Mouse (Mus musculus): Measurements from ENCODE around the gene Pan3. TPM values are rescaled to one million over a fixed set of nuclear protein-coding genes. Genes with fewer than 3 reads are reported as not detected.

The Pan3 gene
- total RNA-seq, 4 experiments from 2014 or later, result 89.6 to 122 (median 118) TPM

GRCm38 (mm10) chr5:147430936-147431839 lies 1.2 kb downstream of the Pan3 start:
- DNase-seq (ENCODE audit: low spot score in 2 of 2), result peak; percentile 60 to 68

GRCm38 (mm10) chr5:147432927-147433326 lies 3.0 kb downstream of the Pan3 start:
- no peak for DNase-seq (ENCODE audit: low spot score in 2 of 2)

- DNase-seq (ENCODE audit: low spot score in 2 of 2), result no peak
Observed at GRCm38 (mm10) chr5:147435224-147435623, 5.3 kb downstream of the Pan3 start.

DNA sequence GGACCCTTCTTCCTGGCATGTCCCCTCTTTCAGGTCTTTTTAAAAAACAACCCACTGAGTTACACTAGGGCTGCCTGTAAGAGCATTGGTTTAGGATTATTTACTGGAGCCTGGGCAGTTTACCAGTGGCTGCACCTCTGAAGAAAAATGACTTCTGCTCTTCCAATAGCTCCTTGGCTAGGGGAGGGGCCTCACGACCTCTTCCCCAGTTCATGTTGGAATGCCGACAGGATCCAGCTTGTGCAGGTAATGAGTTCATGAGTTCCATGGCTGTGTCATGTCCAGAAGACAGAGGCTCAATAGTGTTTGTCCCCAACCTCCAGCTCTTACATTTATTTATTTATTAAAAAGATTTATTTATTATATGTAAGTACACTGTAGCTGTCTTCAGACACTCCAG lies 5.8 kb downstream of the Pan3 start:
- no peak for DNase-seq (ENCODE audit: low spot score in 2 of 2)

DNA sequence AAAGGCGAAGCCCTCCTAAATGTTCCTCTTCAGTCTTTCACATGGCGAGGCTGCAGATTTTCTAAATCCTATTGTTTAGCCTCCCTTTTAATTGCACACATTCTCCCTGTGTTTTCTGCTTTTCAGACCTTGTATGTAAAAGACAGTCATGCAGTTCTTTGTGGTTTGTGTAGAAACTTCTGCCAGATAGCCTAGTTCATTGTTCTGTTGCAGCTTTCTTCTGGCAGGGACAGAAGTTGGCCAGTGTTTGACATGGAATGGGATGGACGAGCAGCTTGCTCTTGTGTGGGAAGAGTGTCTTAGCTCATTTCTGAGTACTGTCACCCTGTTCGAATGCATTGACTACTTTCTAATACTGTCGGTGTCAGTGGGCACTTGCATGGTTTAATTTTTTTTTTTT lies 6.5 kb downstream of the Pan3 start:
- DNase-seq (ENCODE audit: low spot score in 2 of 2), result no peak

- DNase-seq (ENCODE audit: low spot score in 2 of 2), result no peak
Observed at GRCm38 (mm10) chr5:147440996-147441507, 11.1 kb downstream of the Pan3 start.

DNA sequence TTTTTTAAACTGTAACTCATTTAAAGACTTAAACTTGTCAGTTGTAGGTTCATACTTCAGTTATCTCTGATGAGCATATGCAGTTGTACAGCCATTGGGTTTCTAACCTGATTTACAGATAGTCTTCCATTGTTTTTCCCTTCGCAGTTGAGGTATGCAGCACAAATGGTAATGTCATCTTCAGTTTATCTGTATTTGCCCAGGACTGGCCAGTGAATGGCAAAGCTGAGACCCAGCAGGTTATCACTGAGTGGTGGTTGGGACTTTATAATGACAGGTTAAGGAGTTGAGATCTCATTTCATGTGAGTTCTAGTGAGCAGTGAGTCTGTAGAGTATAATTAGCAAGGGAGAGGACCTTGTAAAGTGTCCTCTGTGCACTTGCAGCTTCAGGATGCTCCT lies 12.0 kb downstream of the Pan3 start:
- no peak for DNase-seq (ENCODE audit: low spot score in 2 of 2)

DNA sequence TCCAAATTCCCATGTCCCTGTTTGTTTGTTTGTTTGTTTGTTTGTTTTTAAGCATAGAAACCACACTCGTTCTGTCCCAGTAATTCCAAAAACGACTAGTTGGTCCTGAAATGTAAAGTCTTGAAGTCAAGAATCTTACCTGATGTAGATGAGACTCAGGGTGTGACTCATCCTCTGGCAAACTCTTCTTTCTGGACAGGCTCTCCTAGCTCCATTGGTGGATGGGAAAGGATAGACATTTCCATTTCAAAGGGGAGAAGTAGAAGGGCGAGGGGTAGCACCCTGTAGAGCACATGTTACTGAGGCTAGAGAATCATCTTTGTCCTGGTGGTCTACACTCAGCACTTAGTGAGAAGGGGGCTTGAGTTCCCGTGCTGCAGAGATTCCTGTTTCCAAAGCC lies 12.8 kb downstream of the Pan3 start:
- no peak for DNase-seq (ENCODE audit: low spot score in 2 of 2)

- DNase-seq (ENCODE audit: low spot score in 2 of 2), result no peak
Observed at GRCm38 (mm10) chr5:147444298-147444697, 14.3 kb downstream of the Pan3 start.

- no peak for DNase-seq (ENCODE audit: low spot score in 2 of 2)
Observed at GRCm38 (mm10) chr5:147444757-147445156, 14.8 kb downstream of the Pan3 start.

GRCm38 (mm10) chr5:147445252-147445651 lies 15.3 kb downstream of the Pan3 start:
- no peak for DNase-seq (ENCODE audit: low spot score in 2 of 2)

DNA sequence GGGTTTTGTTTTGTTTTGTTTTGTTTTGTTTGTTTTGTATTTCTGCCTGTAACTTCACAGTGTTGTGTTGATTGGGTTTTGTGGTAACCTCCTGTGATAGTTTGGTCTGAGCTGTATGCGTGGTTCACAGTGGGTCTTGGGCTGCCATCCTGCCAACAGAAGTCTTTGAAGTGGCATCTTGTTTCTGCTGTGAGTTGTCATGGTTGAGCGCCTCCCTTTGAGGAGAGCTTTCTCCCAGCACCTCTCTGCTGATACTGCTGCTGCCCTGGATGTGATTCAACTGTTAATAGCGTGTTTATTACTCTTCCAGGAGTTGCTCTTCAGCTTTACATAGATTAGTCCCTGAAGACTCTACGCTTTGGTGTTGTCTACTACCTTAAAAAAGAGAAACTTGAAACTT lies 18.6 kb downstream of the Pan3 start:
- no peak for DNase-seq (ENCODE audit: low spot score in 2 of 2)

GRCm38 (mm10) chr5:147448933-147449332 lies 19.0 kb downstream of the Pan3 start:
- DNase-seq (ENCODE audit: low spot score in 2 of 2), result peak in 1 of 2 experiments; percentile 26

DNA sequence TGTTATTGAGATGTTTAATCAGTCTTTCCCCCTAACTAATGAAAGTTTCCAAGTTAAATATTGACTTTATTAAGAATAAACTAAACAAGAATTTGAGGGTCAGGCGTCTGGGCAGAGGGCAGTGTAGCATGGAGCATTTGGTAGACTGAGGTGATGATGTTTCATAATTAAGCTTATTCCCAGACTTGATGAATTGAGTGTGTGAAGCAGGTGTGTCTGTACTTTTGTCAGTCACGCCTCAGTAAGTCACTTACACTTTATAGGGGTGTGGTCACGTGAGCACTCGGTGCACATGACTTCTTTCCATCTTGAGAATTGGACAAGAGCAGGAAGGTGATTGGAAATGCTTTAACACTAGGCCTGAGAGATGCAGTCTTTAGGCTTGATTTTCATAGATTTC lies 26.5 kb downstream of the Pan3 start:
- DNase-seq (ENCODE audit: low spot score in 2 of 2), result no peak

DNA sequence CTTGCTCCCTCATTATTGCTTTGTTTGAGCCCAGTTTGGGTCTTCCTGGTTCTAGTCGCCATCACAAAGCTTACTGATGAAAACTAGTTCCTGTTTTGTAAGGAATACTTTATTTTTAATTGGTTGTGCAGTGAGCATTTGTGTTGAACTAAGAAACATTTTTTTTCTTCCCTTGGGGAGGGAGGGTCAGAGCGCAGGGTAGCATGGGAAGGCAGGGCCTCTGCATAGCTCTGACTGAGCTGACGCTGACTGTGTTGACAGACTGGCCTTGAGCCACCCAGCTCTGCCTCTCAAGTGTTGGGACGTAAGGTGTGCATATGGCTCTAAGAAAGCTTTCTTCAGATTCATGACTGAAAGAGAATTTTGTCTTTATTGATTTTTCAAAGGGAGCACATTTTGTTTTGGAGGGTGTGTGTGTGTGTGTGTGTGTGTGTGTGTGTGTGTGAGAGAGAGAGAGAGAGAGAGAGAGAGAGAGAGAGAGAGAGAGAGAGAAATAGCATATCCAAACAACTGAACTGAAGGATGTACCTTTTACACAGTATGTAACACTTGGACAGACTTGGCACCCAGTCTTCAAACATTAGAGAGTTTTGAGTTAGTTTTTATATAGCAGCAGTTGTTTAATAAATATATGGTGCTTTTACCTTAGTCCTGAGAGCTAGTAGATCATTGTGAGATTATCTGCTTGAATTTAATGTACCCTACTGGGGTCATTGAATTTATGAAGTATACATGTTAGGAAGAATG lies 30.0 kb downstream of the Pan3 start:
- DNase-seq (ENCODE audit: low spot score in 2 of 2), result no peak

- no peak for DNase-seq (ENCODE audit: low spot score in 2 of 2)
Observed at GRCm38 (mm10) chr5:147463251-147463650, 33.3 kb downstream of the Pan3 start.

DNA sequence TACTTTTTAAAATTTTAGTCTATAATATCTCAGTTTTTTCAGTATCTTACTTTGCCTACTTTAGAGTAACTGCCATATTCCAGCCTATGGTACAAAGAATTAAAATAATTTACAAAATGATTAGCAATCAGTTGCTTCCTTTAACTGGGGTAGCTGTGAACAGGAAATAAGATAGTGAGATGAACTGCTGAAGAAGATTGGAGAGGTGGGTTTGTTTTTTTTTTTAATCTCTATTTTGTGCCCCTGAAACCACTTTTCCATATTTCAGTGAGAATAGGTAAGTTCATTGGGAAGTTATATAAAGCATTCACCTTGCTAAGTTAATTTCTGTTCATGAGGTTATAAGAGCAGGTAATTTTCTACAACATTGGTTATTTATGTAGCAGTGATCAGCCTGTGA lies 36.4 kb downstream of the Pan3 start:
- DNase-seq (ENCODE audit: low spot score in 2 of 2), result no peak

GRCm38 (mm10) chr5:147471163-147471562 lies 41.2 kb downstream of the Pan3 start:
- DNase-seq (ENCODE audit: low spot score in 2 of 2), result no peak

- no peak for DNase-seq (ENCODE audit: low spot score in 2 of 2)
Observed at GRCm38 (mm10) chr5:147473071-147473470, 43.1 kb downstream of the Pan3 start.

GRCm38 (mm10) chr5:147473856-147474255 lies 43.9 kb downstream of the Pan3 start:
- no peak for DNase-seq (ENCODE audit: low spot score in 2 of 2)

DNA sequence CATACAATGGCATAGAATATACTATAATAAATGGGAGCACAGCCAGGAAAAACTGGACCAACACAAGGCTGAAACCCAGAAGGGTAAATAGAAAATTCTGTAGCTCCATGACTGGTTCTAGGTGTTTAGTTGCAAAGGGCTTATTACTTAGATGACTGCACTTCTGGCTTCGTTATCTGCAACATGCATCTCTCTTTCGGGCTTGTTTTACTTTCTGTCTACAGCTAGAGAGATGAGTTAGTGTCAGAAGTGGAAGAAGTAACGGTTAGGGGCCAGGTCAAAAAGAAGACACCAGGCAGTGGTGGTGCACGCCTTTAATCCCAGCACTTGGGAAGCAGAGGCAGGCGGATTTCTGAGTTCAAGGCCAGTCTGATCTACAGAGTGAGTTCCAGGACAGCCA lies 46.1 kb downstream of the Pan3 start:
- no peak for DNase-seq (ENCODE audit: low spot score in 2 of 2)

DNA sequence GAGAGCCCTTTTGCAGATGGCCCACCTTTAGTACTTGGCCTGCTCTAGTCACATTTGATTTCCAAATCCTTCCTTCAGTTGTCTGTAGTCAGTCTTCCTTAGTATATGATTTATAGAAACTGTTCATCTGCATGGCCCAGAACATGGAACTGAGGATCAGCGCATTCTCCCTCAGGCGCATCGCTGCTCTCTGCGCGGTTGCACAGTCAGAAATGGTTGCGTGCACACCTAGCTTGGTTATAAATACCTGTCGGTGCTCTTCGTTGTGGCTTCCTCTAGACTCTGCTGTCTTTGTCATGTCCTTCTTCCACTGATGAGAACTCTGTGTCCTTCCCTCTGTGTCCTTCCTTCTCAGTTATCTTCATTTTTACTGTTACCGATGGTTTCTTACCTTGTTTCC lies 47.1 kb downstream of the Pan3 start:
- no peak for DNase-seq (ENCODE audit: low spot score in 2 of 2)
